Mouse (Mus musculus): ENCODE results near the gene Plxnc1.
A peak's percentile ranks its signal among the peaks of the same experiment; 100 is the strongest.

The Plxnc1 gene

DNA sequence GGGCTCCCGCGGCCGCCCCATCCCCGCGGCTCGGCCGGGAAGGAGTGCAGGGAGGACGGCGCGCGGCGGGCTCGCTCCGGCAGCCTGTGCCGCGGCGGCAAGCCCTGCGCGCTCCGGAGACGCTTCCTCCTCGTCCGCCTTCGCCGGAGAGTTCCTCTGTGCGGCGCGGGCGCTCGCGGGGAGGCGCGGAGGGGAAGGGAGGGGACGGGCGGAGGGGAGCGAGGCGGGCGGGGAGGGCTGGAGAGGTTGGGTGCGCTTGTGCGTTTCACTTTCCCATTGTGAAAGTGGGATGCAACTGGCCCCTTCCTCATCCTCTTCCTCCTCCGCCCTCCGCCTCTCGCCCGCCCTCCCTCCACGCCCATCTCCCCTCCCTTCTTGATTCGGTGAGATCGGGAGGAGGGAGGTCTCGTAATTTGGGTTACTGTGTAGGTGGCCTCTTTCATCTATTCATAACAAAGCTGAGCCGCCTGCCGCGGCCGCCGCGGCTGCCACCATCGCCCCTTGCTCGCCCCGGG, at the start of gene Plxnc1:
TSS of gene Plxnc1 (minus strand) at position 145 of the 515 bp plus-strand sequence.
- peak; percentile 81 for DNase-seq (ENCODE audit: low read depth, low spot score)

DNA sequence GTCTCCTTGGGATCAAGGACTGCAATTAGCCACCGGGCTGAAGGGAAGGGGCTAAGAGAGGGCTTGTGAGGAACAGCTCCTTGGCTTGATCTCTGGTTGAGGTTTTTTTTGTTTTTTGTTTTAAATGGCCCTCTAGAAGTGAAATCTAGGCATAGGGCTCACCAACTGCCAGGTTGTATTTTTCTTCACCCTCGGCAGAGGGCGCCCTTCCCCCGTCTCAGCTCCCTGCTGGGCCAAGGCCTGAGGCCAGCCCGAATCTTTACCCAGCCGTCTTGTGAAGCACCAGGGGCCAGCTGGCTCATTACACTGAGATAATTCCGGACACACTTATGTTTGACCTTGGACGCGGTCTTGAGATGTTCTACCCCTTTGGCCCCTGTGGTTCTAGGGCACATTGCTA, 47.5 kb upstream of the Plxnc1 start:
- DNase-seq (ENCODE audit: low read depth, low spot score): peak; percentile 88

DNA sequence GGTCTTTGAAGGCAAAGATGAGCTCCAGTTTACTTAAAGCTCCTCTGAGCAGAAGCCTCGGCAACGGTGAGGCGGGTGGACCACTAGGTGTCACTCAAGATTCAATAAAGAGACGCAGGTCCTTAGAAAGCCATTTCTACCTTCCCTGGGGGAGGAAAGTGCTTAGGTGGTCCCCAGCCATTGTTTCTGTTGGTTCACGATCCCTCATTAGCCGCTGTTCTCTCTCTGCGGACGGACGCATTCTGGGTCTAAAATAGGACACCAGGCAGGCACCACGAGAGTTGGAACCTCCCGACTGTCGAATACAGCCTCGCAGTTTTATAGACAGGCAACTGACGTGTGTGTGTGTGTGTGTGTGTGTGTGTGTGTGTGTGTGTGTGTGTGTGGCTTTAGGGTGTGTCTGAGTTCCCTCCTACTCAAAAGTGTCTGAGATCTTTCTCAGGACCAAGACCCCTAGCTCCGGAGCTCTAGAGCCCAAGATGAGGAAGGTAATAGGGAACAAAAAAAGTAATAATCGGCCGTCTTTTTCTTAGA, 47.0 kb upstream of the Plxnc1 start:
- peak; percentile 80 for DNase-seq (ENCODE audit: low read depth, low spot score)

- DNase-seq (ENCODE audit: low read depth, low spot score): no peak
Measured at GRCm38 (mm10) chr10:94990768-94991563, 46.3 kb upstream of the Plxnc1 start.

DNA sequence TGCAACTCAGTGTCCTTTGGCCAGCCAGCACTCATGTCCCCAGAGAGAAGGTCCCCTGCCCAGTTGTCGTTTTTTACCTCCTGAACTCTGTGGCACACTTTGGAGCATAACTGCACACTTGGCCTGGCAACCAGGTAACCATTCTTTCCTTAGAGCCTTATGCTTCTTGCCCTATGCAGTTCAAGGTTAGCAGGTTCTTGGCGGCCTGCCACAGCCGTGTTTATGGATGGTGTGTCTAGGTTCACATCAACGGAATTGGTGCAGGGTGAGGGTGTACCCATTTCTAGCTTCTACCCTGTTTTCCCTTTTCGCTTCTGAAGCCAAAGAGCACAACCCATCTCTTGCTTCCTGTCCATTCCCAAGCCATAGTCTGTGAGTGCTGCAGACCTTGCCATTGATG, 44.7 kb upstream of the Plxnc1 start:
- DNase-seq (ENCODE audit: low read depth, low spot score): no peak

DNA sequence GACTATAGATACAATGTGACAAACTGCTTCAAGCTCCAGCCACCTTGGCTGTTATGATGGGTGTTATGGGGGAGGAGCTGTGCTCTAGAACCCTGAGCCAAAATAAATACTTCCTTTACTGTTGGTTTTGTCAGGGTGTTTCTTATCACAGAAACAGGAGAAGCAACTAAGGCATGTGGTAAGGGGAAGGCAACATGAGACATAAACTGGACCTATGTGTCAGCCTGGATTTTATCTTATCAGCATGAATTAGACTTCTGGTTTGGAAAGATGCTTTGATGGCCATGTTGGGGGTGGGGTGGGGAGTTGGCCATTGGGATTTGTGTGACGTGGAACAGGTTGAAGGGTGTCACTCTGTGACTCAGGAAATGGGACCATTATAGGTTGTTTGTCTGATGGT, 40.5 kb upstream of the Plxnc1 start:
- no peak for DNase-seq (ENCODE audit: low read depth, low spot score)

- no peak for DNase-seq (ENCODE audit: low read depth, low spot score)
Measured at GRCm38 (mm10) chr10:94982528-94982927, 37.9 kb upstream of the Plxnc1 start.

DNA sequence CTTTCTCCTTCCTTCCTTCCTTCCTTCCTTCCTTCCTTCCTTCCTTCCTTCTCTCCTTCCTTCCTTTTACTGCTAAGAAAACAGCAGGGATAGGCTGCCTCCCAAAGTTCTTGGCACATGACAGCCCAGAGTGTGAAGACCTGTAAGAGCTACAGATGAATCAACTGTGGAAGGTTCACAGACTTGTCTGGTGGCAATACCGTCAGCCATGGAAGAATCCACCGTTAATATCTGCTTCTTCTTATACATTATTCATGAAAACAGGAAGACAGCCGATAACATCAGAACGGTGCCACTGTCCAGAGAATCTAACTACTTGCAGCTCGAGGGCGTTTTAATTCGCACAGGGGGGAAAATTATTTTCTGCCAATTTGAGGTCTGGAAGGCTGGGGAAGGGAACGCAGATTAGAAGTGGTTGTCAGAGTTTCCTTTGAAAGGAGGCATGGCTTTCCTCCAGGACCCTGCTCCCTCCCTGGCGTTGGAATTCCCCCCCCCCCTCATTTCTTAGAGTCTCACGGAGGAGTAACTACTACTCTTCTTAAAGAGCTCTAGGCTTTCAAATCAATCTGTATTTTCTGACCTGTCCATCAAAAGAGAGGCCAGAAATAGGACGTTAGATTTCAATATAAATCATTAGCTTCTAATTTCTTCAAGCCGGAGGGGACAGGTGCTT, 37.0 kb upstream of the Plxnc1 start:
- no peak for DNase-seq (ENCODE audit: low read depth, low spot score)

- DNase-seq (ENCODE audit: low read depth, low spot score): no peak
Measured at GRCm38 (mm10) chr10:94978265-94978822, 33.7 kb upstream of the Plxnc1 start.

DNA sequence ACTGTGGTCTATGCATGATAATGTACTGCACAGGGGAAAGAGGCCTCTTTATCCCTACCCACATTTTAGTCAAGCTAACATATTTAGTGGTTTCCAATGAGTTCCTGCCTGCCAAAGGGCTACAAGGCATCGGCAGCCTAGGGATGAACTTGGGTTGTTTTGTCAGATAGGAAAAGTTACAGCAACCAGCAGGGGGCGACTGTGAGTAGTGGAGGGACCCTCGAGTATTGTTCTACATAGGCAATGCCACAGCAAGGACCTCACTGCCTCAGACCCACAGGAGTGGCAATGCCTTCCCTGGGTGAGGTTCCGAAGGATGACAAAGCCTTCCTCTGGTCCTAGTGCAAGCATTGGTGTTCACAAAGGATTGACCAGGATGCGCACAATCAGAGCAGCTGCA, 31.7 kb upstream of the Plxnc1 start:
- peak; percentile 48 for DNase-seq (ENCODE audit: low read depth, low spot score)

DNA sequence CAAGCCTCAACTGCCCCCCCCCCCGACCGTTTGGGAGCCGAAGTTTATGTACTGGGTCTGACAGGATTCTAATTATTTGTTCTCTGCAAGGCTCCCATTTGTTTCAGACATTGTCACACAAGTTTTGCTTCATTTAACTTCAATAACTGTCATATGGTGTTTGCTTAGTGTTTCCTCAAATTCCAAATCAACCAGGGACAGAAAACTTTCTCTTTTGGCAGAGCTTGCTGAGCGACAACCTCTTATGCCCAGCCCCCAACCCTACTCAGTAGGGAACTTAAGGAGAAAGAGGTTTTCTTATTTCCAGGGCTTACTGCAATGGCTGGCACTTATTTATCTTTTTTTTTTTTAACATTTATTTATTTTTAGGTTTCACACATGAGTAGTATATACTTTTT, 30.5 kb upstream of the Plxnc1 start:
- DNase-seq (ENCODE audit: low read depth, low spot score): no peak

DNA sequence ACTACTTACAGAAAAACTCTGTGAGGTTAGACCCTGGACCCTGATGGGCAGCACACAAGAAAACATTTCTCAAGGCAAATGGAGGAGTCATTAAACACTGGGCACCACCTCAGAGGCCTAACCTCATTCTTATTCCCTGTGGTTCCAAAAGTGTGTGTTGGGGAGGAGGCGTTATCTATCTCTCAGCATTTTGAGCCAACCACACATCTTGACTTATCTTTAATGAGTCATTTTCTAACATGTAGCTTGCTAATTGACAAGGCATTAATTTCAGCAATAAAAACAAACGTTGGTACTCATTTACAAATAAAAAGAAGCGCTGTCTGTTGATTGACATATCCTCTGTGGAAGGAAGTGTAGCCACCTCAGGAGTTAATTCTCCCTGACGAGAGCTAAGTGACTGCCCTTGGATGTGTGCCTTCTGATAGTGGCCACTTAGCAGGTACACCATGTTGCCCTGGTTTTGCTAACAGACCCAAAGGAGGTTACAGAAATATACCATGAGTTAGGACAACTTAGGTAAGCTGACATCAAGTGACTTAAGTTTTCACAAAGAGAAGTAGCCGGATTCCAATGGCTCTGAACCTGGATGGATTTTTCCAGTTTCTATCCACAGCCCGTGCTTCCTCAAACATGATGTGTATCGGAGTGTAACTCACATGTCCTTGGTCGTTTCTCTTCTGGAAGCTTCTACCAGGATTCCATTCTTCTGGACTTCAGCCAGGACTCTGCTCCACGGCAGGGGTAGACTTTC, 29.9 kb upstream of the Plxnc1 start:
- no peak for DNase-seq (ENCODE audit: low read depth, low spot score)

DNA sequence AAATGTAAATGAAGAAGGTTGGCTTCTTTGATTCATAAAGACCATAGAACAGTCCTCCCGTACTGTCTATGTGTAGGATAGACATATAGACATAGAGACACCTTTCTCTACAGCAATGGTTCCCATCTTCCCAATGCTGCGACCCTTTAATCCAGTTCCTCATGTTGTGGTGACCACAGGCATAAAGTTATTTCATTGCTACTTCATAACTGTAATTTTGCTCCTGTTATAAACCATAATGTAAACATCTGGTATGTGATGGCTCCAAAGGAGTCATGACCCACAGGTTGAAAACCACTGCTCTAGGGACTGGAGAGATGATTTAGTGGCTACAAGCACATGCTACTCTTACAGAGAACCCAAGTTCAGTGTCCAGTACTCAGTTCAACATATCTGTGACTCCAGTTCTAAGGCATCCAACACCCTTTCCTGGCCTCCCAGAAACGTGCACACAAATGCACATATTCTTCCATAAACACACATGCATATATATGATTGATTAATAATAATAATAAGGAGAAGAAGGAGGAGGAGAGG, 27.1 kb upstream of the Plxnc1 start:
- DNase-seq (ENCODE audit: low read depth, low spot score): no peak

GRCm38 (mm10) chr10:94970221-94970620, 25.6 kb upstream of the Plxnc1 start:
- no peak for DNase-seq (ENCODE audit: low read depth, low spot score)

- DNase-seq (ENCODE audit: low read depth, low spot score): no peak
Measured at GRCm38 (mm10) chr10:94967468-94967867, 22.8 kb upstream of the Plxnc1 start.

DNA sequence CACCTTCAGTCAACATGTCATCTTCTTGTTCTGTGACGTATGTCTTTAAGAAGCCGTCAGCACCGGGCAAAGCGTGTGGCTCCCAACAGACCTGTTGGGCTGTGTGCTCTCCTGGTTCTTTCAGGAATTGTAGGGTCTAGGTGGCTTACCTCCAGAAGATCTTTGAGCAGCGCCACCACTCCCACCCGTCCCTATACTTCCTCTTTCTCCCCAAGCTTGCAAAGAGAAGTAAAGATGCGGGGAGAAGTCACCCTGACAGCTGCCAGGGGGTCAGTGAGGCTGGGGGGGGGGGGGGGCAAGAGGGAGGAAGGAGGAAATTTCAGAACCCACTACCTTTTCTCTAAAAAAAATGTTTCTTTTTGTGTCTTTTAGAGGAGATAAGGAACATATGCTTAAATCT, 22.2 kb upstream of the Plxnc1 start:
- DNase-seq (ENCODE audit: low read depth, low spot score): no peak

DNA sequence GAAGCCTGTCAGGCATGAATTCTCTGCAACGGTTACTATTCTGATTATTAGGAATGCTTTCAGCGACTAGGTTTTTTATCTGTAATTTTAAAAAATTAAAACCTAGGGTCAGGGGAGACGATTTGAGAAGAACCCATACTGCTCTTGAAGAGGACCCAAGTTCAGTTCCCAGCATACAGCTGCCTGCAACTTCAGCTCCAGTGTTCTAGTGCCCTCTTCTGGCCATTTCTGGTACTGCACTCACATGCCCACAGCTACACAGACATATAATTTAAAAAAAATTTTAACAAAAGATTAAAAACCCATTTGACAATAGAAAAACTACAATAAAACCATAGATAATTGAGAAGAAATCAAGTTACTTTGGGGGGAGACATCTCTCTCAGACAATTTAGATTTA, 20.5 kb upstream of the Plxnc1 start:
- peak; percentile 60 for DNase-seq (ENCODE audit: low read depth, low spot score)

- no peak for DNase-seq (ENCODE audit: low read depth, low spot score)
Measured at GRCm38 (mm10) chr10:94962005-94962404, 17.4 kb upstream of the Plxnc1 start.

GRCm38 (mm10) chr10:94961283-94961682, 16.6 kb upstream of the Plxnc1 start:
- no peak for DNase-seq (ENCODE audit: low read depth, low spot score)

DNA sequence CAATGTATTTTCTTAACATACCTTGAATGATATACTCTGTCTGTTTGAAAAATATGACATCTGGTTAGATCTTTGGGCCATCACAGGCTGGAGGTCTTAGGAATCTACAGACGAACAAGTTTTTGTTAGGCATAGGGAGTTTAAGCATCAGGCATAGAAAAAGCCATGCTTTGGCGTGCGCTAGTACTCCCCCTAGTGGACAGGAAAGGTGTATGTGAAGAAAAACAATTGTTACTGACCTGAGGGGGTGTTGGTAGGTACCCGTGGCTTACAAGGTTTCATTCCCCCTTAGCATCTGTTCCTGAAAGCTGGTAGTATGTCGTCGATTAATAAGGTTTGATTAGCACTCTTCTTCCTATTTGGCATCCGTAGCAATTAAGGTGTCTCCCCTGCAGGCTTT, 13.7 kb upstream of the Plxnc1 start:
- peak; percentile 84 for DNase-seq (ENCODE audit: low read depth, low spot score)

- no peak for DNase-seq (ENCODE audit: low read depth, low spot score)
Measured at GRCm38 (mm10) chr10:94957705-94958104, 13.1 kb upstream of the Plxnc1 start.

Measured in CD4-positive, CD25-positive, alpha-beta regulatory T cell, adult 2 months (primary cell).